Mouse (Mus musculus) olfactory bulb, adult 2 months (tissue): Measurements from ENCODE around the gene Nelfb. TPM values are rescaled to one million over a fixed set of nuclear protein-coding genes. Genes with fewer than 3 reads are reported as not detected.

Source experiments
- H3K27ac ChIP-seq: fragments of 200-500 bp; 2 replicates; pipeline ENCODE4 v1.5.1; 2012; ENCODE audit warnings: low read depth, low read length; ENCODE audit not compliant: insufficient read depth
- H3K4me1 ChIP-seq: fragments of 200-500 bp; 2 replicates; pipeline ENCODE4 v1.6.1; 2012; ENCODE audit warnings: low read length; ENCODE audit not compliant: control insufficient read depth, insufficient read depth
- H3K4me3 ChIP-seq: fragments of 200-500 bp; 2 replicates; pipeline ENCODE4 v1.5.1; 2012; ENCODE audit warnings: mild to moderate bottlenecking, low read depth, low read length, moderate library complexity; ENCODE audit not compliant: insufficient read depth
- CTCF ChIP-seq: fragments of 200-500 bp; IDR thresholded peaks from 2 replicates; pipeline ENCODE4 v1.5.1; 2012; ENCODE audit warnings: low read depth, mild to moderate bottlenecking, low read length, moderate library complexity; ENCODE audit not compliant: insufficient read depth
- POLR2A ChIP-seq: fragments of 200-500 bp; IDR thresholded peaks from 2 replicates; pipeline ENCODE4 v1.6.1; 2012; ENCODE audit warnings: mild to moderate bottlenecking, low read depth, low read length, moderate library complexity; ENCODE audit not compliant: insufficient read depth
- WGBS: fragments of 180-500 bp; shearing (Covaris S2); methylation state at CpG from one replicate; pipeline ENCODE4 v1.1.7; 2018; 5-methylcytosine and 5-hydroxymethylcytosine counted together
- polyA plus RNA-seq: library from polyadenylated mRNA; stranded (reverse); fragments of >200 nt; gene quantifications from 2 replicates; pipeline ENCODE4 v1.2.4, GENCODE M21; 2012; ENCODE audit warnings: low replicate concordance; ENCODE audit not compliant: missing spikeins, insufficient read depth, insufficient read length

Nelfb gene
- polyA plus RNA-seq, 1 experiment: not detected

- H3K4me1 ChIP-seq: peaks cover 39% of the 10 kb centered on the region
- TF ChIP-seq POLR2A (no peak), CTCF (no peak)
- WGBS: 68% methylated on average over 6 of the region's 6 CpGs
- no peak overlapping the region; the same call in 1 of the 2 replicates for H3K27ac ChIP-seq
- H3K4me3 ChIP-seq: no peak overlapping the region
Observed at GRCm38 (mm10) chr2:25176573-25176972, 34.7 kb downstream of the Nelfb start.

- TF ChIP-seq POLR2A (no peak), CTCF (no peak)
- WGBS: 81% methylated on average over 4 of the region's 4 CpGs
- peaks cover 31% of the 10 kb centered on the region for H3K4me1 ChIP-seq
- no peak overlapping the region for H3K27ac ChIP-seq
- no peak overlapping the region for H3K4me3 ChIP-seq
Observed at GRCm38 (mm10) chr2:25175690-25176078, 35.6 kb downstream of the Nelfb start.

GRCm38 (mm10) chr2:25174866-25175689 is 36.2 kb downstream of the Nelfb start:
- H3K4me1 ChIP-seq: peaks cover 26% of the 10 kb centered on the region; the same call in 1 of the 2 replicates
- no peak overlapping the region for H3K27ac ChIP-seq
- H3K4me3 ChIP-seq: no peak overlapping the region
- 69% methylated on average over 7 of the region's 7 CpGs for WGBS
- no peak for TF ChIP-seq CTCF
- TF ChIP-seq POLR2A: no peak

GRCm38 (mm10) chr2:25173821-25174220 is 37.5 kb downstream of the Nelfb start:
- 97% methylated on average over 4 of the region's 4 CpGs for WGBS
- peaks cover 23% of the 10 kb centered on the region; the same call in 1 of the 2 replicates for H3K4me1 ChIP-seq
- no peak overlapping the region for H3K4me3 ChIP-seq
- H3K27ac ChIP-seq: no peak overlapping the region
- TF ChIP-seq POLR2A (no peak), CTCF (no peak)

GRCm38 (mm10) chr2:25172629-25173028 is 38.7 kb downstream of the Nelfb start:
- peaks cover 21% of the 10 kb centered on the region for H3K4me1 ChIP-seq
- no peak overlapping the region for H3K27ac ChIP-seq
- no peak for TF ChIP-seq CTCF
- no peak for TF ChIP-seq POLR2A
- 74% methylated on average over 8 of the region's 8 CpGs for WGBS
- H3K4me3 ChIP-seq: no peak overlapping the region

- TF ChIP-seq CTCF: no peak
- TF ChIP-seq POLR2A: no peak
- H3K4me3 ChIP-seq: no peak overlapping the region
- H3K27ac ChIP-seq: no peak overlapping the region
- 67% methylated on average over 1 of the region's 1 CpGs for WGBS
- H3K4me1 ChIP-seq: peaks cover 18% of the 10 kb centered on the region
Observed at GRCm38 (mm10) chr2:25171769-25172153, 39.5 kb downstream of the Nelfb start.

GRCm38 (mm10) chr2:25171101-25171768 is 40.1 kb downstream of the Nelfb start:
- no peak overlapping the region for H3K27ac ChIP-seq
- no peak for TF ChIP-seq CTCF

GRCm38 (mm10) chr2:25170326-25171100 is 40.8 kb downstream of the Nelfb start:
- Histone ChIP-seq H3K27ac (no peak overlapping the region), H3K4me1 (peaks cover 15% of the 10 kb centered on the region), H3K4me3 (no peak overlapping the region)
- WGBS: 87% methylated on average over 10 of the region's 10 CpGs
- TF ChIP-seq CTCF: no peak

More at GRCm38 (mm10) chr2:25171101-25171768, 40.1 kb downstream of the Nelfb start:
- 84% methylated on average over 6 of the region's 6 CpGs for WGBS
- H3K4me3 ChIP-seq: no peak overlapping the region
- peaks cover 15% of the 10 kb centered on the region for H3K4me1 ChIP-seq

- 43% methylated on average over 5 of the region's 5 CpGs for WGBS
- TF ChIP-seq POLR2A (no peak), CTCF (no peak)
- H3K4me1 ChIP-seq: peaks cover 15% of the 10 kb centered on the region
- no peak overlapping the region for H3K4me3 ChIP-seq
- H3K27ac ChIP-seq: no peak overlapping the region
Observed at GRCm38 (mm10) chr2:25169778-25170177, 41.5 kb downstream of the Nelfb start.
